Mouse (Mus musculus) embryonic fibroblast, embryonic 13.5 days (primary cell): ENCODE data around the gene Brinp1. TPM values are rescaled to one million over a fixed set of nuclear protein-coding genes. Genes with fewer than 3 reads are reported as not detected.

ENCODE experiments used
- H3K27ac ChIP-seq: 2 replicates; pipeline ENCODE4 v1.5.1; 2012; ENCODE audit warnings: low read length, control low read depth, inconsistent platforms; ENCODE audit not compliant: insufficient read depth
- H3K4me1 ChIP-seq: 2 replicates; pipeline ENCODE4 v1.6.1; 2011; ENCODE audit warnings: low read length; ENCODE audit not compliant: control insufficient read depth, insufficient read depth
- H3K4me3 ChIP-seq: 2 replicates; pipeline ENCODE4 v1.5.1; 2011; ENCODE audit warnings: mild to moderate bottlenecking, control low read depth, low read length; ENCODE audit not compliant: insufficient read depth
- CTCF ChIP-seq: IDR thresholded peaks from 2 replicates; pipeline ENCODE4 v1.5.1; 2011; ENCODE audit warnings: mild to moderate bottlenecking, control low read depth, low read length, moderate library complexity, borderline replicate concordance; ENCODE audit not compliant: insufficient read depth
- POLR2A ChIP-seq: IDR thresholded peaks from 2 replicates; pipeline ENCODE4 v1.6.1; 2011; ENCODE audit warnings: low read depth, mild to moderate bottlenecking, control low read depth, low read length, moderate library complexity
- polyA plus RNA-seq: library from polyadenylated mRNA; stranded (reverse); fragments of >200 nt; gene quantifications from 2 replicates; pipeline ENCODE4 v1.2.4, GENCODE M21; 2011; ENCODE audit warnings: low read depth; ENCODE audit not compliant: missing spikeins, insufficient read length

Brinp1 gene
- polyA plus RNA-seq, 1 experiment = 5.8 TPM

- H3K27ac ChIP-seq = no peak overlapping the region
- no peak overlapping the region for H3K4me3 ChIP-seq
- H3K4me1 ChIP-seq = no peaks in the 10 kb centered on the region
- TF ChIP-seq CTCF (no peak), POLR2A (no peak)
These were observed 34.1 kb downstream of the Brinp1 start for GRCm38 (mm10) chr4:68920127-68920526.

GRCm38 (mm10) chr4:68910942-68911341 lies 43.3 kb downstream of the Brinp1 start:
- Histone ChIP-seq H3K27ac (no peak overlapping the region), H3K4me1 (no peaks in the 10 kb centered on the region), H3K4me3 (no peak overlapping the region)
- TF ChIP-seq CTCF = no peak
- no peak for TF ChIP-seq POLR2A

- TF ChIP-seq CTCF = no peak
- no peak for TF ChIP-seq POLR2A
- Histone ChIP-seq H3K4me3 (no peak overlapping the region), H3K27ac (no peak overlapping the region), H3K4me1 (no peaks in the 10 kb centered on the region)
These were observed 47.6 kb downstream of the Brinp1 start for GRCm38 (mm10) chr4:68906417-68907210.

GRCm38 (mm10) chr4:68890526-68890925 lies 63.7 kb downstream of the Brinp1 start:
- Histone ChIP-seq H3K27ac (no peak overlapping the region), H3K4me3 (no peak overlapping the region), H3K4me1 (no peaks in the 10 kb centered on the region)
- no peak for TF ChIP-seq POLR2A
- TF ChIP-seq CTCF = no peak

GRCm38 (mm10) chr4:68886276-68886675 lies 67.9 kb downstream of the Brinp1 start:
- Histone ChIP-seq H3K4me3 (no peak overlapping the region), H3K4me1 (no peaks in the 10 kb centered on the region), H3K27ac (no peak overlapping the region)
- TF ChIP-seq POLR2A = no peak
- no peak for TF ChIP-seq CTCF

GRCm38 (mm10) chr4:68872028-68872427 lies 82.2 kb downstream of the Brinp1 start:
- TF ChIP-seq CTCF (no peak), POLR2A (no peak)
- Histone ChIP-seq H3K27ac (no peak overlapping the region), H3K4me3 (no peak overlapping the region), H3K4me1 (no peaks in the 10 kb centered on the region)

GRCm38 (mm10) chr4:68865135-68865767 lies 88.9 kb downstream of the Brinp1 start:
- Histone ChIP-seq H3K4me1 (peaks cover 3% of the 10 kb centered on the region; the same call in 1 of the 2 replicates), H3K27ac (no peak overlapping the region), H3K4me3 (no peak overlapping the region)
- TF ChIP-seq CTCF = no peak
- no peak for TF ChIP-seq POLR2A

- Histone ChIP-seq H3K4me3 (no peak overlapping the region), H3K4me1 (peaks cover 3% of the 10 kb centered on the region; the same call in 1 of the 2 replicates), H3K27ac (no peak overlapping the region)
- TF ChIP-seq POLR2A (no peak), CTCF (no peak)
These were observed 89.5 kb downstream of the Brinp1 start for GRCm38 (mm10) chr4:68864668-68865067.

GRCm38 (mm10) chr4:68856868-68857267 lies 97.3 kb downstream of the Brinp1 start:
- H3K4me1 ChIP-seq = no peaks in the 10 kb centered on the region
- no peak overlapping the region for H3K4me3 ChIP-seq
- no peak overlapping the region for H3K27ac ChIP-seq
- no peak for TF ChIP-seq CTCF
- TF ChIP-seq POLR2A = no peak

GRCm38 (mm10) chr4:68849671-68850070 lies 104.5 kb downstream of the Brinp1 start:
- Histone ChIP-seq H3K4me3 (no peak overlapping the region), H3K4me1 (no peaks in the 10 kb centered on the region), H3K27ac (no peak overlapping the region)
- no peak for TF ChIP-seq POLR2A
- no peak for TF ChIP-seq CTCF
